Comparison of ENCODE assay signal across 25 mouse cellular contexts in the genomic region with DNA sequence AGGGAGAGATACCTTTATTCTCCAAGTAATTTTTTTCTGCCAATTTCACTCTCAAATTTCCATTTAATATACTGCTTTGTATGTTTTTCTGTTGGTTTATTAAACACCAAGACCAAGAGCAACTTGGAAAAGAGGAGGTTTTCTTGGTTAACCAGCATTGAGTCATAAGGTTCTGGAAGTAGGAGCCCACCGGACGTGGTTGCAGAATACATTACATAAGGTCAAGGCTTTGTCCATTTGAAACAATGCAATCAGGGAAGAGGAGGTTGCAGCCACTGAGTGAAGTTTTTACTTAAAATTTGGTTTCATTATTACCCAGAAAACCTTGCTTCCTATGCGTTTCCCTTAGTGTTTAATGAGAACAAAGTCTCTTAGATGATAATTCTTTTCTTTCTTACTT.
DNase-seq lines count a peak whose midpoint lies in the region; ATAC-seq and TF ChIP-seq lines count a peak whose summit lies in the region.
"Had no signal": no experiment of that assay in that cellular context is flagged by ENCODE, and none has a peak within 500 bp of the region (broad histone marks: within the 10 kb centered on the region; RNA-seq: fewer than 3 reads in every experiment).

No protein-coding gene starts in this region.

- H3K4me3 ChIP-seq in liver, postnatal 0 days (ENCODE audit: low read depth, low read length) = no peak overlapping the region
- H3K4me3 ChIP-seq: embryonic facial prominence, embryonic 10.5 days; embryonic facial prominence, embryonic 12.5 days; forebrain, embryonic 13.5 days; forebrain, embryonic 15.5 days had no signal

- H3K9ac ChIP-seq in liver, postnatal 0 days (replicated peaks) = no peak overlapping the region
- H3K9ac ChIP-seq: embryonic facial prominence, embryonic 12.5 days; forebrain, embryonic 13.5 days; forebrain, embryonic 15.5 days; forebrain, postnatal 0 days had no signal

- H3K4me2 ChIP-seq in liver, postnatal 0 days (ENCODE audit: low read depth, low read length) = no peak overlapping the region
- H3K4me2 ChIP-seq: embryonic facial prominence, embryonic 12.5 days; forebrain, embryonic 13.5 days; forebrain, embryonic 15.5 days had no signal

- no peaks in the 10 kb centered on the region for H3K36me3 ChIP-seq in liver, postnatal 0 days (replicated peaks; ENCODE audit: insufficient read depth, low read length)
- H3K36me3 ChIP-seq: embryonic facial prominence, embryonic 10.5 days; embryonic facial prominence, embryonic 12.5 days; forebrain, embryonic 15.5 days; G1E had no signal

- no peaks in the 10 kb centered on the region for H3K4me1 ChIP-seq in liver, postnatal 0 days (ENCODE audit: insufficient read depth)
- H3K4me1 ChIP-seq: embryonic facial prominence, embryonic 10.5 days; embryonic facial prominence, embryonic 12.5 days; forebrain, embryonic 13.5 days; forebrain, embryonic 15.5 days had no signal

- WGBS in liver, postnatal 0 days (ENCODE audit: insufficient replicate concordance) = 56% methylated on average over 3 of the region's 3 CpGs

- H3K9me3 ChIP-seq in liver, postnatal 0 days (ENCODE audit: low read length) = no peaks in the 10 kb centered on the region
- H3K9me3 ChIP-seq: embryonic facial prominence, embryonic 10.5 days; embryonic facial prominence, embryonic 12.5 days; forebrain, embryonic 15.5 days; G1E had no signal

- no peak overlapping the region for H3K27ac ChIP-seq in liver, postnatal 0 days (ENCODE audit: low read depth)
- H3K27ac ChIP-seq: embryonic facial prominence, embryonic 10.5 days; embryonic facial prominence, embryonic 12.5 days; forebrain, embryonic 13.5 days; forebrain, embryonic 15.5 days had no signal

- TF ChIP-seq CTCF in liver, postnatal 0 days (IDR thresholded peaks at IDR 0.05; ENCODE audit: low read depth) = no peak

- 0 out of 2 replicates have a peak, but pooled peaks have one; percentile 19 for TF ChIP-seq EP300 in liver, postnatal 0 days (IDR thresholded peaks at IDR 0.05; ENCODE audit: low read depth)

- no peak for DNase-seq in liver, postnatal 0 days
- DNase-seq in liver = no peak
- DNase-seq in right cerebral cortex, adult 18-20 months = no peak
- no peak for DNase-seq in frontal cortex, postnatal 10 days (ENCODE audit: low spot score in 2 of 2)
- DNase-seq: adrenal gland, adult 8-10 months; adrenal gland, postnatal 14 days; adrenal gland, postnatal 36 days; B cell, adult 2 months; cerebellum, adult 11-12 months; cerebellum, adult 2 months; cerebellum, adult 9-10 months; cerebellum, postnatal 10 days; cerebellum, postnatal 25 days; forebrain, postnatal 0 days had no signal

- ATAC-seq in liver, postnatal 0 days = no peak
- ATAC-seq in granulocyte monocyte progenitor cell, adult 5-6 weeks (replicated peaks; ENCODE audit: poor library complexity, severe bottlenecking) = peak; percentile 91
- peak; percentile 72 for ATAC-seq in megakaryocyte progenitor cell, adult 5-6 weeks (replicated peaks; ENCODE audit: poor library complexity)
- ATAC-seq: activated CD4-positive, CD25-positive, alpha-beta regulatory T cell, adult 4 months; CD4-positive, CD25-positive, alpha-beta regulatory T cell, adult 4 months; forebrain, embryonic 13.5 days; forebrain, embryonic 15.5 days; forebrain, postnatal 0 days; Patski had no signal

- H3K27me3 ChIP-seq in liver, postnatal 0 days (ENCODE audit: insufficient read depth, low read length) = no peaks in the 10 kb centered on the region
- H3K27me3 ChIP-seq: CH12.LX; embryonic facial prominence, embryonic 12.5 days; forebrain, embryonic 13.5 days; forebrain, embryonic 15.5 days had no signal
